Mouse (Mus musculus): ENCODE results near the gene Cpa1.
A peak's percentile ranks its signal among the peaks of the same experiment; 100 is the strongest.

Gene Cpa1

DNA sequence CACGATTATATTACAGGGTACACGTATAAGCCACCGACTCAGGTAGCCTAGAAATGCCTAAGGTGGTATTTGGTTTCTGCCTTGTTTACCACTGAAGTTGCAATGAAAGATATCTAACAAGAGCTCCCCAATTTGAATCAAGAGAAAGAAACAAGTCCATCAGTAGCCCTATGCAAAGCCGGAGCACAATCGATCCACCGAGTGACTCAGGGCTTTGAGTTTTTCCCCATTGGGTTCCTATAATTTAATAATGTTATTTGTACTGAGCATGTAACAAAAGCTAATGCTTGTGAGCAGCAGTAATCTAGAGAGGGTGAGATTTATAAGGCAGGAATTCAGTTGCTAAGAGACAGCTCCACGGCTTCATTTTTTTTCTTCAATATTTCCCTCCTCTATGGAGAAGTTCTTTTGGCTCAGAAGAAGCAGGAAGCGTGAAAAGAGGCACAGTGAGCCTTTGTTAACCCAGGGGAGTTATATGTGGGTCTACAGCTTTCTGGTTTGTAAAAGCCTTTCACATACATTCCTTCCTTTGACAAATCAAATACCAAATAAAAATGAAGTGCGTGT, 35.8 kb downstream of the Cpa1 start:
- DNase-seq (ENCODE audit: low spot score): no peak

DNA sequence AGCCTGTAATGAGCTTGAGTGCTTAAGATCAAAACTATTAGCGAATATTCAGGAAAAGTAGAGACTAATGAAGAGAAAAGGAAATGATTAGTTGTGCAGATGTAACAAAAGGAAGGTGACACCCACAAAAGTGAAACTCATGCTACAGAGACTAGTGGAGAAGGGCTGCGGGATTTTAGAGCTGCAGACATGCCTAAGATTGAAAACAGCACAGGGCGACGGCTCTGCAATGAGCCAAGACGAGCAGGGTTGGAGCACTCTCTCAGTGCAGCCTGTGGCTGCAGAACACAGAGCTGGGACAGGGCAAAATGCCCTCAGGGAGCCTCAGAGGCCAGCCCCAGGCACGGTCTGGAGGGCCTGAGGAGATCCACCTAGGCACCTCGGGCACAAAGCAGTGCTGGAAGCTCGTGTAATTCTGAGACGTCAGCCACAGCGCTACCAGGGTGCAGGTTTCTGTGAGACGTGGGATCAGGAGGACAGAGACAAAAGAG, 36.3 kb downstream of the Cpa1 start:
- no peak for DNase-seq (ENCODE audit: low spot score)

DNA sequence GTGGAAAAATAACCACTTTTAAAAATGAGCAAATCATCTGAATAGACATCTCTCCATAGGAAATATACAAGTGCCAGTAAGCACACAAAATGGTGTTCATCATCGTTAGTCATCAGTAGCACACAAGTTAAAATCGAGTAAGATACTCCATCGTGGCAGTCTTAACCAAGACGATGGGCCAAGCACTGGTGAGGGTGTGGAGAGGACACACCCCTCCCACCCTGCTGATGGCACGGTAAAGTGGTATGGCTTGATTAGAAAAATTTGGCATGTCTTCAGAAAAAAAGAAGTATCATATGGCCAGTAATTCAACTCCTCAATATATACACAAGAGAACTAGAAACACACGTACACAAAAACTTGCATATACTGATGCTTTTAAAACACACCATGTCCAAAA, 37.5 kb downstream of the Cpa1 start:
- no peak for DNase-seq (ENCODE audit: low spot score)

DNA sequence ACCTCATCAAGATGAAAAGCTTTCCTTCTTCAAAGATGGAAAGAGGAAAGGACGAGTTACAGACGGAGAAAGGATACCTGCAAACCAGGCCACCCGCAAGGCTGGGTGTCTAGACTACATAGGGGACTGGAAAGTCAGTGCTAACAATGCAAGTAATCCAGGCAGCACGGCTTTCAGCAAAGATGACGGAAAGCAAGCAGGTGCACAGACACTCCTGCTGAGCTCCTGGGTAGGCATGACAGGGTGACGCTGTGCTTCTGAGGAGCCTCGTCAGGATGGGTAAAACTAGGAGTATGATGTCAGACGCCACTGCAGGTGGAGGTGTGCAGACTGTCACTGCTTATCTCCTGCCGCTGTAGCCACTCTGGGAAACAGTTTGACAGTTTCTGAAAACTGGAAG, 38.6 kb downstream of the Cpa1 start:
- no peak for DNase-seq (ENCODE audit: low spot score)

DNA sequence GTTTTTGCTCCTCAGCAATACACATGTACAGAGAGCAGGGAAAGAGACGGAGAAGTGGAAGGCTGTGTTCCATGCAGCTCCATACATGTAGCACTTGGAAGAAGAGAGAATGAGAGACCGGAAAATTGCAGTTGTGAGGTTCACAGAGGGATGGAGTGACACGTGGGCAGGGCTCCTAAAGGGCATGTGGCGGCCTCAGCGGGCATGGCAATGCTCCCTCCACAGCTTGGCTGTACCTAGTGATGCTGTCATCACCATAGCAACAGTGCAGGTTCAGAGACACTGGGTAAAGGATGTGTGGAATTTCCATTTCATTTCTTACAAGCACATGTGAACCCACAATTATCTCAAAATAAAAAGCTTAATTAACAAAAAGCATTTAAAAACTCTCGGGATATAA, 39.5 kb downstream of the Cpa1 start:
- no peak for DNase-seq (ENCODE audit: low spot score)

DNA sequence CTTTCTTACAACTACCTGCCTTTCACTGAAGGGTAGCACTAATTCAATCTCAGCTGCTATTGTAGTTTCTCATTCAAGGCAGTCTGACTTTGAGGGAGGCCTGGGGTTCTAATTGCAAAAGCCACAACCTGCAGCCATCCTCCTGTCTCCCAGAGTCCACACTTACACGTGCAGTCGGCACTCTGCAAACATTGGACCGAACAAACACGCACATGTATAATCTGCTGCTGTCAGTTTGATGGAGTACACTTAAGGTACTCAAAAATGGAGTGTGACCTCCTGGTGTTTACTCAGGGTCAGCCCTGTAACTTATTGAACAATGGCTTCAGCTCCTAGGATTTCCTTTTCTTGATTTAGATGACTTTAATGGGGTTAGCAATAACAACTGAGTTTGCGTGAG, 40.5 kb downstream of the Cpa1 start:
- no peak for DNase-seq (ENCODE audit: low spot score)

DNA sequence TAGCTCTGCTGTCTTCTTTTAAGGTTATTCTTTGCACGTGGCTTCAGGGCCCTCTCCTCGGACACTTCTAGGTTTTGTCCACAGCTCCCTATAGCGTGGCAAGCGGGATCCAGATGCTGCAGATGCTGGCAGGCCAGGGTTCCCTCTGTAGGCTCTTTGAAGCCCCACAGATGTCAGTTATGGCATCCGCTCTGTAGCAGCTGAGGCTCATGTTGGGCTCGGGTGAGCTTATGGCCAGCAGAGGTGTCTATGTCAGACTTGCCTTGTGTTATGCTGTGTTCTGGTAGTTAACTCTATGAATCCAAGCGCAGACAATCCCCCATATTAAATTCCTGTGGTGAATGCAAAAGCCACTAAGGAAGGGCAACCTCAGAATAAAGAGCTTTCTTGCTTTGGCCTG, 41.4 kb downstream of the Cpa1 start:
- no peak for DNase-seq (ENCODE audit: low spot score)

DNA sequence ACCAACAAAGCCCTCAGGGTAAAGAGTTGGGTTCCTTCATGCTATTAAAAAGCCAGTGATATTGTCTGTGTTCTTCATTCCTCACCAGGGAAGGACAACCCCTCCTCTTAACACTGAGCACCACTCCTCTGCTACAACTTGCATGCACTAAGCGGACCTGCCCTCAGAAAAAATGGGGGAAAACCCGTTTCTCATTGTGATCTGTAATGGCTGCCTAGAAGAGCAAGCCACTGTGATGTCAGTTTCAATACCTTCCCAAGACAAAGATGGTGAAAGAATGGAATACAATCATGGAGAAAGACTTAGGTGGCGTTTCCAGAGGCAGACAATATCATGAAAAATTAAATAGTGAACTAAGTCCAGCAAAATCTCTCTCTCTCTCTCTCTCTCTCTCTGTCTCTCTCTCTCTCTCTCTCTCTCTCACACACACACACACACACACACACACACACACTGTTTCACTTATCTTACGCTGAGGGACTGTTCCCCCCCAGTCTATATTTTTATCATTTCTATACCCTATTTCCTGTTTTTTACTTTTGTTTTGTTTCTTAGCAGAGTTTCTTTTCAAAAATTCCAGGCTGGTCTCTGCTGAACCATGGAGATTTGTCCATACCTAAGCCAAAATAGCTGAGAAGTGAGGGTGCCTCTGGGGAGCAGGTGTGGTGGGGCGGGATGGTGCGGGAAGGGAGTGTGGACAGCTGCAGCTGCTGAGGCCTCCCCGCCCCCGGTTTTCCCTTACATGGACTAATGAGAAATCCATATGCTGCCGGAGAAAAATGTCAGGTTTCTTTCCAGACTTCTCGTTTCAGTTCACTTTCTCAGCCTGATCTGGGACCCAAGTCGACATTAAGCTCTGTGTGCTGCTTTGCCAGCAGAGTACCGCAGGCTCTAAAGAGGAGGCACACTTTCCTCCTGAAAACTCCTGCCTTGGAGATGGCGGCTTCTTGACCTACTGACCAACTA, 43.2 kb downstream of the Cpa1 start:
- no peak for DNase-seq (ENCODE audit: low spot score)

DNA sequence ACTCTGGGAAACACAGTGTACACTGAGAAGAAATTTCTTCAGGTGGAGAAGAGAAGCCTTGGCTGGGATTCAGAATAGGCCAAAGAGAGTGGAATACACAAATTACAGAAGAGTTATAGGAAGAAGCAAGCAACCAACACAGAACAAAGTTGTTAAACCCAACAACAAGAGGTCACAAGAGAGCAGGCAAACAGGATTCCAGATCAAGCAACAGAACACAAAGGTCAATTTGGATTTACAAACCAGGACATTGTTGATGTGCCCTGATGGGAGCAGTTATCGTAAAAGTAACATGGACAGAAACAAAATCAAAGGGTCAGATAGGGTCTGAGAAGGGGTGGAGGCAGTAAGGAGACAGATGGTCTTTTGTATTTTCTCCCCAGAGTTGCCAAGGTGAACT, 45.6 kb downstream of the Cpa1 start:
- DNase-seq (ENCODE audit: low spot score): no peak

DNA sequence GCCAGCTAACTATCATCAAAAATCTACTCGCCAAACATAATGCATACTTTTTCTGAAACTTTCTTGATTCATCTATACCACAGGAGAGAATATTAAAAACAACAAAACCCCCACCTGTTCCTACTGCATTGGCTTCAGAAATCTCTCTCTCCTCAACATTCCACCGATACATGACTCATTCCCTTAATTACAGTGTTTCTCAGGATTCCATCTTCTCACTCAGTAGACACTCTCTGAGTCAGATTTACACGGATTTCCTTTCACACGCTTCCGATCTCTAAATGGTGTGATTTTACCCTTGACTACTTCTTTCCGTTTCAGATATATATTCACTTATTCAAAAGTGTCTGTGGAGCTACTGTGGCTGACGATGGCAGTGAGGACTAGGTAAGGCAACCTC, 48.2 kb downstream of the Cpa1 start:
- DNase-seq (ENCODE audit: low spot score): no peak

DNA sequence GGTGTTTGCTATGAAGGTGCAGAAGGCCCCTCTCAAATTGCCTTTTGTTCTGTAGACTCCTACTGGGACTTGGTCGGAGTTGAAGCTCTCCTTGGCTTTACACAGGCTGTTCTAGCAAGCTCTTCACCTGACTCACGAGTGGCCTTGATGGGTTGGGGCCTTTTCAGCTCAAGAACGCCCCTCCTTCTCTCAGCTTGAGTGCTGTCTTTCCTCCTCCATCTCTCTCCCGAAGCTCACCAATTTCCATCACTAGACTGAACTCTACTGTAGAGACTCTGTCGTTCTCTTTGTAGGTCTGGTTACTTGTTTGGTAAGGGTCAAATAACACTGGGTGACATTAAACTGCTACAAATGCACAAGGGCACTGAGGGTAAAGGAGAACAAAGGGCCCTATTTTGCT, 53.8 kb downstream of the Cpa1 start:
- no peak for DNase-seq (ENCODE audit: low spot score)

DNA sequence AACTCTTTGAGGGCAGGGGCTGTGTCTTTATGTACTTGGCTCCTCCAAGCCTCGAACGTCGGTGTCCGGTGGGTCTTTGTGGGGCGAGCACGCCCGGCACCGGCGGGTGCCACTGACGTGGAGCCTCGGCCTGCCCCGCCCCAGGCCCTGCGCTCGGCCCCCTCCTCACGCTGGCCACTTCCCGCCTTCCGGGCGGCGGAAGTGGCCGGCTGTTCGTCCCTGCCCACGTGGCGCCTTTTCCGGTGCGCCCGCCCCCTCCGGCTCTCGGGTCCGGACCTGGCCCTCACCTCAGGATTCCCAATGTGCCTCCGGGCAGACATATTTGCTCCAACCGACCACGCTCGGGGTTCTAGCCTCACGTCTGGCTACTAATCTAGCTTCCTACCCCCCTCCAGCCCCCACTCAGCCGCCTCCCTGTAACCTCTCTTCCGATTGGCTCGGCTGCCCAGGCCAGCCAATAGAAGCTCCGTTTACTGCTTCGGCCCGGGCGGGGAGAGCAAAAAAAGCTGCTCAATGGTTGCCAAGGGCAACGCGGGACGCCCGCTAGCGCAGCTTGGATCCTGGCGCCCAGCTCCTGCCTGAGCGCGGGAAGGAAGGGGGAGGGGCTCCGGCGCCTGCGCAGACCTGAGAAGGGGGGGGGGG, 54.5 kb downstream of the Cpa1 start, which contains the start of gene Cep41:
Gene Cep41, minus strand, starts transcription at position 400 of the 642 bp plus-strand sequence.
- peak; percentile 99 for DNase-seq (ENCODE audit: low spot score)

DNA sequence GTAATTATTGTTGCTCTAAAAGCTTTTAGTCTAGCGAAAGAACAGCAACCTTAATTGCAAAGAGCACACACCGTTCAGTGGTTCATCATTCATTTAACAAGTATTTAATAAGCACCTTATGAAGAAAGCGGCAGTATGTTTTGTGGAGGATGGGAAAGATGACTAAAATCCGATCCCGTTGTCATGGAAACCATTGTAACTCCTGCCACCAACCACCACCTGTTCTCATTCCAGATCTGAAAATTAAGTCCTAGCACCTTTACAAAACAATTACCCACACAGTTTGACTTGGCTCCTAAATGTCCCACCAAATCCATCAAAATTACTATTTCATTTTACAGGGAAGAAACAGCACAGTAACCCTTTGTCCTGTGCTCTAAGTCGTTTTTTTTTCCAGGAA, 55.2 kb downstream of the Cpa1 start:
- no peak for DNase-seq (ENCODE audit: low spot score)
